Mouse (Mus musculus): ENCODE data around the gene Tcap. TPM values are rescaled to one million over a fixed set of nuclear protein-coding genes. Genes with fewer than 3 reads are reported as not detected.

Gene Tcap
- total RNA-seq, 2 experiments from 2014 or later: 163 to 192 TPM

- peak; percentile 47 for DNase-seq
Measured at GRCm38 (mm10) chr11:98412797-98413301, 29.2 kb downstream of the Tcap start.

- DNase-seq: no peak
Measured at GRCm38 (mm10) chr11:98413731-98414130, 30.1 kb downstream of the Tcap start.

GRCm38 (mm10) chr11:98414162-98414561 is 30.6 kb downstream of the Tcap start:
- no peak for DNase-seq

- DNase-seq: no peak
Measured at GRCm38 (mm10) chr11:98417074-98417473, 33.5 kb downstream of the Tcap start.

GRCm38 (mm10) chr11:98418273-98418672 is 34.7 kb downstream of the Tcap start:
- DNase-seq: no peak

- no peak for DNase-seq
Measured at GRCm38 (mm10) chr11:98418939-98419547, 35.4 kb downstream of the Tcap start.

- DNase-seq: no peak
Measured at GRCm38 (mm10) chr11:98426592-98426991, 43.0 kb downstream of the Tcap start.

- no peak for DNase-seq
Measured at GRCm38 (mm10) chr11:98428436-98428835, 44.8 kb downstream of the Tcap start.

- DNase-seq: no peak
Measured at GRCm38 (mm10) chr11:98431743-98432502, 48.3 kb downstream of the Tcap start.

Other genes with a start within 250 kb of the Tcap start
- 10 to 100 TPM; 16.2 to 17.5 TPM for gene Fbxl20, start 233.4 kb upstream of the Tcap start, total RNA-seq (2021)
- 10 to 100 TPM; 48.5 to 52.6 TPM for gene Med1, start 190.5 kb upstream of the Tcap start, total RNA-seq (2021)
- 10 to 100 TPM; 31.3 to 32.7 TPM for gene Cdk12, start 180.8 kb upstream of the Tcap start, total RNA-seq (2021)
- not detected for gene Neurod2, start 54.2 kb upstream of the Tcap start, total RNA-seq (2021)
- gene Ppp1r1b, start 35.4 kb upstream of the Tcap start, total RNA-seq (2021): 10 to 100 TPM; 19.1 to 21.2 TPM
- 10 to 100 TPM; 21.3 to 21.8 TPM for gene Stard3, start 25.4 kb upstream of the Tcap start, total RNA-seq (2021)
- gene Pnmt, start 2.6 kb downstream of the Tcap start, total RNA-seq (2021): not detected
- 10 to 100 TPM; 19.6 to 20.5 TPM for gene Pgap3, start 16.7 kb downstream of the Tcap start, total RNA-seq (2021)
- gene Erbb2, start 28.7 kb downstream of the Tcap start, total RNA-seq (2021): 10 to 100 TPM; 24.1 to 27.0 TPM
- gene Mien1, start 55.2 kb downstream of the Tcap start, total RNA-seq (2021): 10 to 100 TPM; 46.9 to 49.0 TPM
- not detected for gene Grb7, start 62.6 kb downstream of the Tcap start, total RNA-seq (2021)
- gene Ikzf3, start 162.2 kb downstream of the Tcap start, total RNA-seq (2021): under 1 TPM; 0.67 to 0.72 TPM
- gene Zpbp2, start 167.3 kb downstream of the Tcap start, total RNA-seq (2021): under 1 TPM in 1 of 2 experiments, not detected in 1; 0.17 TPM
- gene Ormdl3, start 203.6 kb downstream of the Tcap start, total RNA-seq (2021): 10 to 100 TPM; 36.5 to 41.5 TPM
- gene Lrrc3c, start 214.5 kb downstream of the Tcap start, total RNA-seq (2021): not detected
- gene Gm12355, start 241.8 kb downstream of the Tcap start, total RNA-seq (2021): 10 to 100 TPM; 29.2 to 29.5 TPM
- gene Gsdma3, start 242.5 kb downstream of the Tcap start, total RNA-seq (2021): 1 to 10 TPM; 3.2 to 5.2 TPM